In the genomic region with DNA sequence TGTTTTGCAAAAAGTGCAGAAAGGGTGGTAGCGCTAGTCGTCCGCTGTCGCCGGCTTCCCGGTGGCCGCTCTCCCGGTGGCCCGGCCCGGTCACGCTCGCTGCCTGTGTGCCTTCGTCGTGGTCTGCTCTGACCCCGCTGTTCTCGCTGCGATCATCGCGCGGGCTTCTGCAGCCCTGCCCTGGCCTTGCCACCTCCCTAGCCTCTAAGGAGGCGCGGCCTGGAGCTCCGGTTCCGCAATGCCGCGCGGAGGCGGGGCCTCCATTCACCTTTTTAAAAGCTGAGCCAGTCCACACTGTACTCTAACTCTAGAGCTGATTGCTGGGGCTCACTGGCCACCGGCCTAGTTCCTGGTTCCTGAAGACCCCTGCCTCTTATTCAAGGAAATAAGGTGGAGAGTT, we compare ENCODE assay signal across 8 mouse cellular contexts. TPM values are rescaled to one million over a fixed set of nuclear protein-coding genes. Genes with fewer than 3 reads are reported as not detected.
DNase-seq lines count a peak whose midpoint lies in the region; ATAC-seq and TF ChIP-seq lines count a peak whose summit lies in the region.

No protein-coding gene starts in this region.

- intact Hi-C loops in left cerebral cortex, adult 2 months (cut with DNase I), result no loop called here
- intact Hi-C loops in gastrocnemius, postnatal 36 days (cut with DNase I), result no loop called here

- H3K4me3 ChIP-seq in left cerebral cortex, adult 2 months, result peak overlapping the region; percentile 53
- H3K4me3 ChIP-seq in intestine, embryonic 14.5 days (ENCODE audit: low read depth, low read length), result peak overlapping the region; percentile 42
- H3K4me3 ChIP-seq in liver, postnatal 0 days (ENCODE audit: low read depth, low read length), result peak overlapping the region; percentile 45
- H3K4me3 ChIP-seq in neural tube, embryonic 12.5 days, result peak overlapping the region; percentile 40

- TF ChIP-seq CTCF in left cerebral cortex, adult 2 months (IDR thresholded peaks at IDR 0.05), result no peak
- no peak for TF ChIP-seq CTCF in liver, postnatal 0 days (IDR thresholded peaks at IDR 0.05; ENCODE audit: low read depth)

- peak overlapping the region; percentile 69 for H3K9ac ChIP-seq in intestine, embryonic 14.5 days (ENCODE audit: low read length)
- peak overlapping the region; percentile 72 for H3K9ac ChIP-seq in liver, postnatal 0 days (replicated peaks)
- H3K9ac ChIP-seq in neural tube, embryonic 12.5 days, result peak overlapping the region; percentile 69

- 0 out of 2 replicates have a peak, but pooled peaks cover 2% of the 10 kb centered on the region for H3K4me1 ChIP-seq in intestine, embryonic 14.5 days (replicated peaks; ENCODE audit: control insufficient read depth, insufficient read depth, low read length)
- H3K4me1 ChIP-seq in liver, postnatal 0 days (ENCODE audit: insufficient read depth), result peaks cover 6% of the 10 kb centered on the region
- peaks cover 7% of the 10 kb centered on the region for H3K4me1 ChIP-seq in neural tube, embryonic 12.5 days

- ATAC-seq in common myeloid progenitor, adult 5-6 weeks (replicated peaks; ENCODE audit: low read depth, poor library complexity, severe bottlenecking), result peak; percentile 98
- peak; percentile 83 for ATAC-seq in intestine, embryonic 14.5 days (replicated peaks; ENCODE audit: low FRiP score, low TSS enrichment, low read depth)
- ATAC-seq in liver, postnatal 0 days, result peak; percentile 100
- ATAC-seq in neural tube, embryonic 12.5 days (ENCODE audit: low FRiP score, low read depth), result no peak

- H3K4me2 ChIP-seq in intestine, embryonic 14.5 days (ENCODE audit: low read length), result peak overlapping the region; percentile 77
- peak overlapping the region; percentile 80 for H3K4me2 ChIP-seq in liver, postnatal 0 days (ENCODE audit: low read depth, low read length)
- peak overlapping the region; percentile 78 for H3K4me2 ChIP-seq in neural tube, embryonic 12.5 days (replicated peaks)

- no peak for DNase-seq in left cerebral cortex, adult 2 months (ENCODE audit: extremely low spot score in 1 of 2, low spot score in 2 of 2)
- no peak for DNase-seq in left cerebral cortex, adult 9 months (ENCODE audit: low spot score in 2 of 2)
- DNase-seq in gastrocnemius, postnatal 36 days, result peak; percentile 25 to 44
- peak; percentile 84 for DNase-seq in intestine, embryonic 14.5 days (ENCODE audit: low spot score)
- DNase-seq in liver, postnatal 0 days, result peak; percentile 82
- peak; percentile 21 for DNase-seq in thymus, postnatal 14 days

- H3K36me3 ChIP-seq in intestine, embryonic 14.5 days (ENCODE audit: control insufficient read depth, insufficient read depth, low read length), result peaks cover 5% of the 10 kb centered on the region; the same call in 1 of the 2 replicates
- no peaks in the 10 kb centered on the region for H3K36me3 ChIP-seq in liver, postnatal 0 days (replicated peaks; ENCODE audit: insufficient read depth, low read length)
- peaks cover 5% of the 10 kb centered on the region; the same call in 1 of the 2 replicates for H3K36me3 ChIP-seq in neural tube, embryonic 12.5 days

- TF ChIP-seq EP300 in liver, postnatal 0 days (IDR thresholded peaks at IDR 0.05; ENCODE audit: low read depth), result no peak

- under 1% methylated on average over 29 of the region's 29 CpGs for WGBS in intestine, embryonic 14.5 days
- under 1% methylated on average over 29 of the region's 29 CpGs for WGBS in liver, postnatal 0 days (ENCODE audit: insufficient replicate concordance)
- WGBS in neural tube, embryonic 12.5 days, result under 1% methylated on average over 29 of the region's 29 CpGs

- H3K27ac ChIP-seq in left cerebral cortex, adult 2 months, result peak overlapping the region; percentile 51
- peak overlapping the region; percentile 22; the same call in 1 of the 2 replicates for H3K27ac ChIP-seq in intestine, embryonic 14.5 days (ENCODE audit: low read depth)
- peak overlapping the region; percentile 60 for H3K27ac ChIP-seq in liver, postnatal 0 days (ENCODE audit: low read depth)
- H3K27ac ChIP-seq in neural tube, embryonic 12.5 days, result no peak overlapping the region

- no peaks in the 10 kb centered on the region for H3K9me3 ChIP-seq in intestine, embryonic 14.5 days (ENCODE audit: control insufficient read depth, low read length)
- H3K9me3 ChIP-seq in liver, postnatal 0 days (ENCODE audit: low read length), result no peaks in the 10 kb centered on the region
- no peaks in the 10 kb centered on the region for H3K9me3 ChIP-seq in neural tube, embryonic 12.5 days

- H3K27me3 ChIP-seq in intestine, embryonic 14.5 days (replicated peaks; ENCODE audit: control insufficient read depth, insufficient read depth, low read length), result no peaks in the 10 kb centered on the region
- no peaks in the 10 kb centered on the region for H3K27me3 ChIP-seq in liver, postnatal 0 days (ENCODE audit: insufficient read depth, low read length)
- H3K27me3 ChIP-seq in neural tube, embryonic 12.5 days (replicated peaks), result no peaks in the 10 kb centered on the region

RNA-seq across cellular contexts. Expression of a gene that starts 22.2 kb away (rescaled TPM):
- total RNA-seq in left cerebral cortex, adult 2 months (2021), result under 1 TPM; 0.54 to 0.77 TPM
- total RNA-seq in common myeloid progenitor, adult 5-6 weeks (2017), result 0.15 TPM in 1 of 2 replicates, not detected in the other
- total RNA-seq in gastrocnemius, postnatal 36 days (2021), result not detected
- 0.23 and 0.38 TPM in 2 replicates for polyA plus RNA-seq in intestine, embryonic 14.5 days (2014; fragmentation: Nextera tagmentation; extraction: Ambion mirVana)
- 0.04 TPM in 1 of 2 replicates, not detected in the other for polyA plus RNA-seq in liver, postnatal 0 days (2015; fragmentation: Nextera tagmentation; extraction: Ambion mirVana)
- 0.41 and 0.49 TPM in 2 replicates for polyA plus RNA-seq in neural tube, embryonic 12.5 days (2016; fragmentation: Nextera tagmentation; extraction: Ambion mirVana)

RNA-seq across cellular contexts. Expression of a gene that starts 23.3 kb away (rescaled TPM):
- total RNA-seq in left cerebral cortex, adult 2 months (2021), result 1 to 10 TPM; 1.7 to 2.8 TPM
- total RNA-seq in common myeloid progenitor, adult 5-6 weeks (2017), result 0.10 and 0.27 TPM in 2 replicates
- total RNA-seq in gastrocnemius, postnatal 36 days (2021), result under 1 TPM; 0.15 to 0.38 TPM
- 18.9 and 22.2 TPM in 2 replicates for polyA plus RNA-seq in intestine, embryonic 14.5 days (2014; fragmentation: Nextera tagmentation; extraction: Ambion mirVana)
- 4.2 and 5.8 TPM in 2 replicates for polyA plus RNA-seq in liver, postnatal 0 days (2015; fragmentation: Nextera tagmentation; extraction: Ambion mirVana)
- polyA plus RNA-seq in neural tube, embryonic 12.5 days (2016; fragmentation: Nextera tagmentation; extraction: Ambion mirVana), result 0.57 and 1.1 TPM in 2 replicates

RNA-seq across cellular contexts. Expression of a gene that starts 47.2 kb away (rescaled TPM):
- 10 to 100 TPM; 80.4 to 99.0 TPM for total RNA-seq in left cerebral cortex, adult 2 months (2021)
- 18.8 and 21.5 TPM in 2 replicates for total RNA-seq in common myeloid progenitor, adult 5-6 weeks (2017)
- 10 to 100 TPM in 1 of 2 experiments, 1 to 10 TPM in 1; 8.9 to 13.4 TPM for total RNA-seq in gastrocnemius, postnatal 36 days (2021)
- polyA plus RNA-seq in intestine, embryonic 14.5 days (2014; fragmentation: Nextera tagmentation; extraction: Ambion mirVana), result 35.3 and 36.2 TPM in 2 replicates
- polyA plus RNA-seq in liver, postnatal 0 days (2015; fragmentation: Nextera tagmentation; extraction: Ambion mirVana), result 4.8 and 5.6 TPM in 2 replicates
- polyA plus RNA-seq in neural tube, embryonic 12.5 days (2016; fragmentation: Nextera tagmentation; extraction: Ambion mirVana), result 74.0 and 77.4 TPM in 2 replicates

Comparison
In these comparisons a context has a peak if more than half of its experiments do, and no peak if none do; other contexts are left out.
1. DNase-seq: peak in gastrocnemius, postnatal 36 days (2 of 2), intestine, embryonic 14.5 days (single experiment), liver, postnatal 0 days (single experiment) and thymus, postnatal 14 days (single experiment); none in left cerebral cortex, adult 2 months (0 of 2) and left cerebral cortex, adult 9 months (0 of 2).
2. Peak in every context shown above with its lines, with median percentiles within 50 percentile points of each other: H3K4me3 ChIP-seq, H3K4me2 ChIP-seq and H3K9ac ChIP-seq.